Mouse (Mus musculus): ENCODE results near the gene Col17a1. TPM values are rescaled to one million over a fixed set of nuclear protein-coding genes. Genes with fewer than 3 reads are reported as not detected.

Gene Col17a1
- total RNA-seq, 2 experiments from 2014 or later = 0.19 TPM; not detected in 1

- ATAC-seq (replicated peaks; ENCODE audit: low FRiP score, low TSS enrichment, poor library complexity, severe bottlenecking) = no peak
These were observed 13.2 kb downstream of the Col17a1 start for GRCm38 (mm10) chr19:47678675-47679074.

DNA sequence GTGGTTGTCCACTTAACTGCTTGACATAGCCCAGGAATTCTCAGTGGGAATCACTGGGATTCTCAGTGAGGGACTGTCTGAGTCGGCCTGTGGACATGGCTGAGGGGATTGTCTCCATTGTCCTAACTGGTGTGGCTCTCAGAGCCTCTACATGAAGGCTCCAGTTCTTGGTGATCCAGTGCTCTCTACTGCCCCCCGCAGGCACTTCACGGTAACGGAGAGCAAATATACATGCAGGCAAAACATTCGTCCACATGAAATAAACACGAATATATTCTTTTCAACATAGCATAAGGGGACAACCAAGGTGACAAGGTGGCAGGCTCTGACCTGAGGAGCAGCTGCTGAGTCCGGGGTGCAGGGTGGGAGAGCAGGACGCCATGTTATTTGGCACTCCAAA, 17.5 kb downstream of the Col17a1 start:
- peak; percentile 68 for ATAC-seq (replicated peaks; ENCODE audit: low FRiP score, low TSS enrichment, poor library complexity, severe bottlenecking)

GRCm38 (mm10) chr19:47668399-47668798, 23.5 kb downstream of the Col17a1 start:
- no peak for ATAC-seq (replicated peaks; ENCODE audit: low FRiP score, low TSS enrichment, poor library complexity, severe bottlenecking)

GRCm38 (mm10) chr19:47667601-47668000, 24.3 kb downstream of the Col17a1 start:
- no peak for ATAC-seq (replicated peaks; ENCODE audit: low FRiP score, low TSS enrichment, poor library complexity, severe bottlenecking)

DNA sequence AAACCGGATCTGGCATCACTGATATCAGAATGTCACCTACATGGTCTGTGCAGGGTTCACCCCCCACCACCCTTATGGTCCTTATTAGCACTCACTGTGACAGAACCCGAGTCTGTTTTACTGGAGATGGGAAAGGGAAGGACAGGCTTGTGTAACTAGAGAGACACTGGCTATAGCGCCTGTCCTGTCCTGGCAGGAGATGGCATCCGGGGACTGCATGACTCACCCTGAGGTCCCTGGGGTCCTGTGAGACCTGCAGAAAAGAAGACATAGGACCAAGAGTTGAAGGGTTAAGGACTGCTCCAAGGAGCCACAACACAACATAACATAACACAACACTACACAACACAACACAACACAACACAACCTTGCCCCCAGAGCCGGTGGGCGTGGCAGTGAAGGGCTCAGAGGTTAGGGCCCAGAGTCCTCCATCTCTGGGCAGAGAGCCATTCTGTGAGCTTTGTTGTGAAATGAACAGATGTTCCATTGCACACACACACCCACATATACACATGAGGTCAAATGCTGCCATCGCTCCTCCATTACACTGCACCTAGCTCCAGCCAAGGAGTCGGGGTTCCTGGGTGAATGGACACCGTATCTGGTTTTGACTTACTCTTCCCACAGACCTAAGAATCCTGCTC, 32.0 kb downstream of the Col17a1 start:
- no peak for ATAC-seq (replicated peaks; ENCODE audit: low FRiP score, low TSS enrichment, poor library complexity, severe bottlenecking)

GRCm38 (mm10) chr19:47658914-47659535, 32.9 kb downstream of the Col17a1 start:
- ATAC-seq (replicated peaks; ENCODE audit: low FRiP score, low TSS enrichment, poor library complexity, severe bottlenecking) = no peak

DNA sequence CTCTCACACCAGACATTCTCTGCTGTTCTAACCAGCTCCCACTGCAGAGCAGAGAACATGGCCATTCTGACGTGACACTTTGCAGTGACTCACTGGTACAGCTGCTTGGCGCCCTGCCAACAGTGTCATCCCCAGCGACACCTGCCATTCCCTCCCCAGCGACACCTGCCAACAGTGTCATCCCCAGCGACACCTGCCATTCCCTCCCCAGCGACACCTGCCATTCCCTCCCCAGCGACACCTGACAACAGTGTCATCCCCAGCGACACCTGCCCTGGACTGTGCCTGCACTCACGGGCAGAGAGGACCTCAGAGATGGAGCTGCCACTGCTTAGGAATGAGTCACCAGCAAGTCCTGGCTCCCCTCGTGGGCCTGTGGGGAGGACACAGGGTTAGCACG, 37.0 kb downstream of the Col17a1 start:
- no peak for ATAC-seq (replicated peaks; ENCODE audit: low FRiP score, low TSS enrichment, poor library complexity, severe bottlenecking)

DNA sequence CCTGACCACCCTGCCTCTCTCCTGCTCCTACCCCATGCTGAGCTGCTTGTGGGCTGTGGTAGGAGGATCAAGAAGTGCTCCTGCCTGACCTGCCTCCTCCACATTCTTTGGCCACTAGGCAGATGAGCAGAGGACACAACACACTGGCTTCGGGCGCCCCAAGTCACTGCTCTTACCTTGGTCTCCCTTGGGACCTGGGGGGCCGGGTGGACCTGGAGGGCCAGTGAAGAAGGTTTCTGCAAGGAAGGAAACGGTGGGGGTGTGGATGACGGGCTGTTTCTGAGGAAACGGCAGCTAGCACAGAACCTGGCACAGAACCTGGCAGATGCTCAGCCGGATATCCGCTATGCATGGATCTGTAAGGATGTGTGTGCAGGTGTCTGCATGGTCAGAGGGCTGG, 38.7 kb downstream of the Col17a1 start:
- ATAC-seq (replicated peaks; ENCODE audit: low FRiP score, low TSS enrichment, poor library complexity, severe bottlenecking) = no peak

DNA sequence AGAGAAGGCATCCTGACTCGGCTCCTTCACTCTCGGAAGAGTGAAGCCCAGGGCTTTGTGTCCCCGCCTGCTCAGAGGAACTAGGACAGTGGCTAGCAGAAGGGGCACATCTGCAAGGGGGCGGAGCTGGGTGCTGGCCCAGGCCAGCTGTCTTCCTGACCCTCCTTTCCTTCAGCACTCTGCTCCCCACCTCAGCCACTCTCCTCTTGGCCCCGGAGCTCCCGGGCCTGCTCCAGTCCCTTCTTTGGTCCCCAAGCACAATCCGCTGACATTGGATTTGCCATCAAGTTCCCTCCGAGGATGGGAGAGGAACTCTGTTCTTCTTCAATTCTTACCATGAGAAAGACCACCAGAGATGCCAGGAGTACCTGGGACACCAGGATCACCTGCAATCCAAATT, 39.6 kb downstream of the Col17a1 start:
- ATAC-seq (replicated peaks; ENCODE audit: low FRiP score, low TSS enrichment, poor library complexity, severe bottlenecking) = no peak

DNA sequence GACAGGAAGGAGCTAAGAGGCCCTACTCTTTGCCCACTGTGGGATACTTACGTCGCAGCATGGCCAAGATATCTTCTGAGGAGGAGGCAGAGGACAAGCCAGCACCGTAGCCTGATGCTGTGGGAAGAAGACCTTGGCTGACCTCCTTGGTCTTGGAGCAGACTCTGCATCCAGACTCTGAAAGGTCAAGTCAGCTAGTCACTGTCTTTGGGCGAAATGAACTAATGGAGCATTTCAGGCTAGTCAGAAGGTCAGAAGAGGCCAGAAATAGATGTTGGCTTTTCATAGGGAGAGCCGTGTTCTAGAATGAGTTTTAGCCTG, 40.8 kb downstream of the Col17a1 start:
- ATAC-seq (replicated peaks; ENCODE audit: low FRiP score, low TSS enrichment, poor library complexity, severe bottlenecking) = no peak

DNA sequence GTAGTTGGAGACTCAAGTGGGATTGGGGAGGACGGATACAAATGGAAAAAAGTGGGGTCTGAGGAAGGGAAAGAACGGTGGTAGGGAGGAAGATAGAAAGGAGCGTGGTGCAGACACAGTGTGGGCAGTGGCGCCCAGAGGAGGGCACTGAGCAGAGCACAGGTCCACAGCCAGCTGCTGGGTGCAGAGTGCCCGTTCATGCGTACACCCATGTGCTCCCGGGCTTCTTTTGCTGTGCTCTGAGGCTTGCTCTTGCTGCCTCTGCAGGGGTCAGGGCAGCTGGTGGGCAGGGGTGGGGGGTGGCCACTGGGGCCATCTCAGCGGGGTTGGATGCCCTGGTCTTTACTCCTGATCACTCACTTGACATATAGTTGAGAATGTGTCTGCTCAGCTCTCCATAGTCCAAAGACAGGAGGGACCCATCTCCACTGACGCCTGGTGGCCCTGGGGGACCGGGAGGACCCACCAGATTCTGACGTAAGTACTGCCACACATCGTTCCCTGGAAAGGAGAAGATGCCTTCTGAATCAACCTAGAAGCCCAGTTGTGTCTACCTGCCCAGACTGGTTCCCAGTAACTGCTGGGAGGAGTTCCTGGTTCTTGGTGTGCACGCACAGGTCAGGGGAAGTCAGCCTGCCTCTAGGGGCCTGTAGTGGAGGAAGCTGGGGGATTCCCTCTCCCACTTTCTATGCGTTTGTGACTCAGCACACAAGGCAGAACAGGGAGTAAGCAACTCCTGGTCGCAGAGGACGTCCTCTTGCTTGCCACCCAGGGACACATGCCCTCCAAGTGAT, 41.3 kb downstream of the Col17a1 start:
- ATAC-seq (replicated peaks; ENCODE audit: low FRiP score, low TSS enrichment, poor library complexity, severe bottlenecking) = no peak

DNA sequence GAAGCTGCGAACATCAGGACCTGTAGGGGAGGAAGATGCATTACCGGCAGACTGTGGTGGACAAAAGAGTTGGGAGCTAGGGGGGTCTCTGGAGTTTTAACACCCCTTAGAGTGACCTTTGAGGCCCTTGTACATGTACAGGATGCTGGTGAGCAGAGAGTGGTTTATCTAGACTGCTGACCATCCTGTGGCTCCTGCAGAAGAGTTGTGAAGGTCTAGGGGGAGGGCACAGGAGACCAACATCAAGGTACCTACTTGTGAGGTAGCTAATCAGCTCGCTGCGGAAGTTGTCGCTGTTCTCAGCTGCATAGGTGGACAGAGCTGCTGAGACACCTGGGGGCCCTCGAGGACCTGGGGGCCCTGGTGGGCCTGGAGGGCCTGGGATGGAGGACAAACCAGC, 42.8 kb downstream of the Col17a1 start:
- no peak for ATAC-seq (replicated peaks; ENCODE audit: low FRiP score, low TSS enrichment, poor library complexity, severe bottlenecking)

DNA sequence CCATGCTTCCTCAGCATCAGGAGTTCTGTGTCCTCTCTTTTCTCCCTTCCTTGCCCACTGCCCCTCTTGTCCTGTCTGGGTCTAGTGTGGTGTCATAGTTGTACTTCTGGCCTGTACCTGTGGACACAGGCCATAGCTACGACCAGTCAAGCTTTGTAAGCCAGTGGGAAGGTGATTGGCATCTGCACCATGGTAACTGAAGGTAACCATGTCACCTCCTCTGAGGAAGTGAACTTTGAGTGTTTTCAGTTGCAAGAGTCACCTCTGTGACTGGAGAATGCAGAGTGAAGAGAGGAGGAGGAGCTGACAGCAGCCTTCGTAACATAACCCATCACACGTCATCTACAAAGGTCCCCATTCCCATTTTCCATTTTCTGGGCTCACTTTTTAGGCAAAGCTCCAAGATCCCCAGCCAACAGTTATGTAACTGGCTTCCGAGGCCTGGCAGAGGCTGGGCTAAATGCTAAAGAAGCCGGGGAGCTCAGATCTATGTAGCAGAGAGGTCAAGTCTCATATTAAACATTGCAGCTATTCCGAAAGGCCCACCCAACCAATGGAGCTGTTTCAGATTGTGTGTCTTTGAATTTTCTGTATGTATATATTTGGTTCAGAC, 45.3 kb downstream of the Col17a1 start:
- no peak for ATAC-seq (replicated peaks; ENCODE audit: low FRiP score, low TSS enrichment, poor library complexity, severe bottlenecking)

- ATAC-seq (replicated peaks; ENCODE audit: low FRiP score, low TSS enrichment, poor library complexity, severe bottlenecking) = no peak
These were observed 46.3 kb downstream of the Col17a1 start for GRCm38 (mm10) chr19:47645583-47645982.

DNA sequence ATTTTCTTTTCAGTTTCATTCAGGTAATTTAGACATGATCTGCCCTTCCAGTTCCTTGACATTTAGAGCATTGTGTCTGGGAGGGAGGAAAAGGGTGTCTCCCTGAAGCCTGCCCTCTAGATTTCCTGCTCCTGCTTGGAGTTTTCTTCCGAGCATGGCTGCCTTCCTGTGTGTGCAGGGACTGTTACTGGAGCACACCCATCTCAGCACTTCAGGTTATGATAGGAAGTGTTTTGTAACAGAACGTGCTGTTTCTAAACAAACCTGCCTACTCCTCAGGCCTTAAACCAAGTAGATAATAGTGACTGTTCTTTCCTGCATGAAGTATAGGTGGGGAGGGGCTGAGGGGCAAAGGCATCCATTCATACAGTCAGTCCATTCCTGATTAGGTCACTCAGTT, 48.0 kb downstream of the Col17a1 start:
- ATAC-seq (replicated peaks; ENCODE audit: low FRiP score, low TSS enrichment, poor library complexity, severe bottlenecking) = no peak

GRCm38 (mm10) chr19:47635380-47635779, 56.5 kb downstream of the Col17a1 start:
- ATAC-seq (replicated peaks; ENCODE audit: low FRiP score, low TSS enrichment, poor library complexity, severe bottlenecking) = no peak

- no peak for ATAC-seq (replicated peaks; ENCODE audit: low FRiP score, low TSS enrichment, poor library complexity, severe bottlenecking)
These were observed 60.1 kb downstream of the Col17a1 start for GRCm38 (mm10) chr19:47631799-47632198.

DNA sequence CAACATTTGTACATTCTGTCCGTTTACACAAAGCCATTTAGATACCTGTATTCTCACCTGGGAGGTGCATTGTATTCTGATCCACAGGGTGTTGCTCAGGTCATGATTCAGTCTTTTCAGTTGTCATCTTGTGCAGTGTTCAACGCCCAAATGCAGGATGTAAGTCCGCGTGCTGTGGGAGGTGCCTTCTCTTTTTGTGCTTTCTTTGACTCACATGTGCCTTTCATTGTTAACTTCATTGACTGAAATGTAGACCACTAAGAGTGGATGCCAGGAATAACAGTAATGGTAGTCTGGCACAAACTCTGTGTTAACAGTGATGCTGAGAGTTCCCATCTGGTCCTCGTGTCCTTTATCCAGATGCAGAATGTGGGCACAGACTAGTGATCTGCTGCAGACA, 61.5 kb downstream of the Col17a1 start:
- no peak for ATAC-seq (replicated peaks; ENCODE audit: low FRiP score, low TSS enrichment, poor library complexity, severe bottlenecking)

GRCm38 (mm10) chr19:47629068-47629467, 62.8 kb downstream of the Col17a1 start:
- no peak for ATAC-seq (replicated peaks; ENCODE audit: low FRiP score, low TSS enrichment, poor library complexity, severe bottlenecking)

GRCm38 (mm10) chr19:47627450-47627849, 64.4 kb downstream of the Col17a1 start:
- ATAC-seq (replicated peaks; ENCODE audit: low FRiP score, low TSS enrichment, poor library complexity, severe bottlenecking) = no peak
